ENCODE assay signal across 9 mouse cellular contexts in genomic region chr17:47627791-47628190, GRCm38 (mm10). TPM values are rescaled to one million over a fixed set of nuclear protein-coding genes. Genes with fewer than 3 reads are reported as not detected.
DNase-seq lines count a peak whose midpoint lies in the region; ATAC-seq lines count a peak whose summit lies in the region.
"Had no signal": no experiment of that assay in that cellular context is flagged by ENCODE, and none has a peak within 500 bp of the region (broad histone marks: within the 10 kb centered on the region; RNA-seq: fewer than 3 reads in every experiment).

No protein-coding gene starts in this region.

- 69% methylated on average over 2 of the region's 2 CpGs for WGBS in heart, embryonic 11.5 days (ENCODE audit: insufficient replicate concordance)
- 80% methylated on average over 2 of the region's 2 CpGs for WGBS in heart, embryonic 12.5 days
- WGBS in midbrain, embryonic 10.5 days, result 79% methylated on average over 2 of the region's 2 CpGs
- 83% methylated on average over 2 of the region's 2 CpGs for WGBS in midbrain, embryonic 16.5 days
- WGBS in intestine, embryonic 14.5 days, result 81% methylated on average over 2 of the region's 2 CpGs
- WGBS in stomach, embryonic 14.5 days, result 87% methylated on average over 2 of the region's 2 CpGs

- no peak for ATAC-seq in heart, embryonic 11.5 days (replicated peaks; ENCODE audit: insufficient number of reproducible peaks, low FRiP score, low TSS enrichment)
- ATAC-seq in heart, embryonic 12.5 days (ENCODE audit: insufficient number of reproducible peaks, low FRiP score), result no peak
- no peak for ATAC-seq in midbrain, embryonic 16.5 days
- ATAC-seq in intestine, embryonic 14.5 days (replicated peaks; ENCODE audit: low FRiP score, low TSS enrichment, low read depth), result no peak
- no peak for ATAC-seq in stomach, embryonic 14.5 days (ENCODE audit: insufficient number of reproducible peaks, insufficient read depth, low FRiP score, low read depth)
- ATAC-seq: CD4-positive, CD25-positive, alpha-beta regulatory T cell, adult 4 months had no signal

- H3K36me3 ChIP-seq in heart, embryonic 11.5 days (ENCODE audit: control insufficient read depth, insufficient read depth, low read length), result peaks cover 21% of the 10 kb centered on the region
- peaks cover 39% of the 10 kb centered on the region for H3K36me3 ChIP-seq in heart, embryonic 12.5 days
- peaks cover 40% of the 10 kb centered on the region for H3K36me3 ChIP-seq in midbrain, embryonic 10.5 days
- H3K36me3 ChIP-seq in midbrain, embryonic 16.5 days (ENCODE audit: control insufficient read depth, insufficient read depth, low read length), result peaks cover 15% of the 10 kb centered on the region
- H3K36me3 ChIP-seq in intestine, embryonic 14.5 days (ENCODE audit: control insufficient read depth, insufficient read depth, low read length), result peaks cover 37% of the 10 kb centered on the region
- H3K36me3 ChIP-seq in stomach, embryonic 14.5 days (ENCODE audit: control insufficient read depth, insufficient read depth, low read length), result peaks cover 24% of the 10 kb centered on the region

- H3K9me3 ChIP-seq in heart, embryonic 11.5 days (replicated peaks; ENCODE audit: control insufficient read depth, low read length), result no peaks in the 10 kb centered on the region
- no peaks in the 10 kb centered on the region for H3K9me3 ChIP-seq in heart, embryonic 12.5 days (replicated peaks)
- H3K9me3 ChIP-seq in midbrain, embryonic 10.5 days (replicated peaks), result peaks cover 5% of the 10 kb centered on the region; the same call in 1 of the 2 replicates
- no peaks in the 10 kb centered on the region for H3K9me3 ChIP-seq in midbrain, embryonic 16.5 days (replicated peaks; ENCODE audit: control insufficient read depth, low read length, poor library complexity, severe bottlenecking)
- H3K9me3 ChIP-seq in intestine, embryonic 14.5 days (ENCODE audit: control insufficient read depth, low read length), result no peaks in the 10 kb centered on the region
- no peaks in the 10 kb centered on the region for H3K9me3 ChIP-seq in stomach, embryonic 14.5 days (ENCODE audit: control insufficient read depth, low read depth, low read length)

- H3K27me3 ChIP-seq in heart, embryonic 11.5 days (ENCODE audit: control insufficient read depth, insufficient read depth, low read length), result no peaks in the 10 kb centered on the region
- no peaks in the 10 kb centered on the region for H3K27me3 ChIP-seq in heart, embryonic 12.5 days (replicated peaks)
- H3K27me3 ChIP-seq in midbrain, embryonic 10.5 days (ENCODE audit: low read depth, poor library complexity, severe bottlenecking), result no peaks in the 10 kb centered on the region
- no peaks in the 10 kb centered on the region for H3K27me3 ChIP-seq in midbrain, embryonic 16.5 days (ENCODE audit: control insufficient read depth, insufficient read depth, low read depth, low read length)
- H3K27me3 ChIP-seq in intestine, embryonic 14.5 days (replicated peaks; ENCODE audit: control insufficient read depth, insufficient read depth, low read length), result no peaks in the 10 kb centered on the region
- no peaks in the 10 kb centered on the region for H3K27me3 ChIP-seq in stomach, embryonic 14.5 days (ENCODE audit: control insufficient read depth, insufficient read depth, low read length)

- H3K4me1 ChIP-seq in heart, embryonic 11.5 days (ENCODE audit: control insufficient read depth, insufficient read depth, low read length), result peaks cover 12% of the 10 kb centered on the region
- peaks cover 30% of the 10 kb centered on the region for H3K4me1 ChIP-seq in heart, embryonic 12.5 days (replicated peaks)
- H3K4me1 ChIP-seq in midbrain, embryonic 10.5 days, result peaks cover 40% of the 10 kb centered on the region
- H3K4me1 ChIP-seq in midbrain, embryonic 16.5 days (ENCODE audit: control insufficient read depth, insufficient read depth, low read length), result peaks cover 30% of the 10 kb centered on the region
- H3K4me1 ChIP-seq in intestine, embryonic 14.5 days (replicated peaks; ENCODE audit: control insufficient read depth, insufficient read depth, low read length), result peaks cover 24% of the 10 kb centered on the region
- H3K4me1 ChIP-seq in stomach, embryonic 14.5 days (ENCODE audit: control insufficient read depth, insufficient read depth, low read length), result peaks cover 19% of the 10 kb centered on the region

- no peak overlapping the region; the same call in 1 of the 2 replicates for H3K9ac ChIP-seq in heart, embryonic 11.5 days (ENCODE audit: low read depth, low read length)
- no peak overlapping the region for H3K9ac ChIP-seq in heart, embryonic 12.5 days
- H3K9ac ChIP-seq in midbrain, embryonic 16.5 days (ENCODE audit: low read depth, low read length), result no peak overlapping the region
- H3K9ac ChIP-seq in intestine, embryonic 14.5 days (ENCODE audit: low read length), result no peak overlapping the region
- H3K9ac ChIP-seq in stomach, embryonic 14.5 days (replicated peaks; ENCODE audit: low read depth, low read length), result no peak overlapping the region

- no peak overlapping the region for H3K27ac ChIP-seq in heart, embryonic 11.5 days (ENCODE audit: low read depth, low read length)
- no peak overlapping the region for H3K27ac ChIP-seq in heart, embryonic 12.5 days (ENCODE audit: poor library complexity, severe bottlenecking)
- H3K27ac ChIP-seq in midbrain, embryonic 10.5 days (replicated peaks), result no peak overlapping the region
- no peak overlapping the region for H3K27ac ChIP-seq in midbrain, embryonic 16.5 days (ENCODE audit: low read length)
- H3K27ac ChIP-seq in intestine, embryonic 14.5 days (ENCODE audit: low read depth), result peak overlapping the region; percentile 93; the same call in 1 of the 2 replicates
- H3K27ac ChIP-seq in stomach, embryonic 14.5 days (ENCODE audit: low read length), result no peak overlapping the region

- DNase-seq in midbrain, embryonic 10.5 days (ENCODE audit: low spot score), result no peak
- no peak for DNase-seq in intestine, embryonic 14.5 days (ENCODE audit: low spot score)
- no peak for DNase-seq in cerebellum, postnatal 14 days
- no peak for DNase-seq in right cerebral cortex, postnatal 36 days (ENCODE audit: low spot score in 2 of 2)

- H3K4me3 ChIP-seq in heart, embryonic 11.5 days (ENCODE audit: low read depth, low read length), result peak overlapping the region; percentile 80; the same call in 1 of the 2 replicates
- H3K4me3 ChIP-seq in heart, embryonic 12.5 days, result no peak overlapping the region
- peak overlapping the region; percentile 79; the same call in 1 of the 2 replicates for H3K4me3 ChIP-seq in midbrain, embryonic 10.5 days
- H3K4me3 ChIP-seq in midbrain, embryonic 16.5 days (ENCODE audit: low read depth, low read length), result no peak overlapping the region
- no peak overlapping the region for H3K4me3 ChIP-seq in intestine, embryonic 14.5 days (ENCODE audit: low read depth, low read length)
- H3K4me3 ChIP-seq in stomach, embryonic 14.5 days (ENCODE audit: low read depth, low read length), result no peak overlapping the region; the same call in 1 of the 2 replicates

- H3K4me2 ChIP-seq in heart, embryonic 11.5 days, result peak overlapping the region; percentile 93
- H3K4me2 ChIP-seq in heart, embryonic 12.5 days, result no peak overlapping the region; the same call in 1 of the 2 replicates
- H3K4me2 ChIP-seq in midbrain, embryonic 16.5 days (ENCODE audit: low read length), result no peak overlapping the region
- H3K4me2 ChIP-seq in intestine, embryonic 14.5 days (ENCODE audit: low read length), result 0 out of 2 replicates have a peak overlapping the region, but pooled peaks have one; percentile 84
- peak overlapping the region; percentile 98 for H3K4me2 ChIP-seq in stomach, embryonic 14.5 days (replicated peaks; ENCODE audit: low read depth, low read length)

RNA-seq across cellular contexts. Expression of gene Usp49, which starts 2.7 kb away (rescaled TPM):
- polyA plus RNA-seq in heart, embryonic 11.5 days (2014; fragmentation: Nextera tagmentation; extraction: Ambion mirVana), result 2.7 and 3.7 TPM in 2 replicates
- 3.5 and 4.8 TPM in 2 replicates for polyA plus RNA-seq in heart, embryonic 12.5 days (2016; fragmentation: Nextera tagmentation; extraction: Ambion mirVana)
- 4.9 and 7.3 TPM in 2 replicates for polyA plus RNA-seq in midbrain, embryonic 10.5 days (2016; fragmentation: Nextera tagmentation; extraction: Ambion mirVana)
- 5.3 and 7.3 TPM in 2 replicates for polyA plus RNA-seq in midbrain, embryonic 16.5 days (2015; fragmentation: Nextera tagmentation; extraction: Ambion mirVana)
- 5.3 and 6.5 TPM in 2 replicates for polyA plus RNA-seq in intestine, embryonic 14.5 days (2014; fragmentation: Nextera tagmentation; extraction: Ambion mirVana)
- polyA plus RNA-seq in stomach, embryonic 14.5 days (2014; fragmentation: Nextera tagmentation; extraction: Ambion mirVana), result 4.9 and 6.3 TPM in 2 replicates

RNA-seq across cellular contexts. Expression of gene Gm20517, which starts 16.4 kb away (rescaled TPM):
- polyA plus RNA-seq in heart, embryonic 11.5 days (2014; fragmentation: Nextera tagmentation; extraction: Ambion mirVana), result 1.6 and 1.8 TPM in 2 replicates
- polyA plus RNA-seq in heart, embryonic 12.5 days (2016; fragmentation: Nextera tagmentation; extraction: Ambion mirVana), result 1.3 and 2.7 TPM in 2 replicates
- 1.4 and 2.2 TPM in 2 replicates for polyA plus RNA-seq in midbrain, embryonic 10.5 days (2016; fragmentation: Nextera tagmentation; extraction: Ambion mirVana)
- 1.3 and 2.0 TPM in 2 replicates for polyA plus RNA-seq in midbrain, embryonic 16.5 days (2015; fragmentation: Nextera tagmentation; extraction: Ambion mirVana)
- polyA plus RNA-seq in intestine, embryonic 14.5 days (2014; fragmentation: Nextera tagmentation; extraction: Ambion mirVana), result 1.6 and 1.8 TPM in 2 replicates
- polyA plus RNA-seq in stomach, embryonic 14.5 days (2014; fragmentation: Nextera tagmentation; extraction: Ambion mirVana), result 1.5 and 2.8 TPM in 2 replicates

RNA-seq across cellular contexts. Expression of gene Med20, which starts 16.4 kb away (rescaled TPM):
- 30.3 and 36.4 TPM in 2 replicates for polyA plus RNA-seq in heart, embryonic 11.5 days (2014; fragmentation: Nextera tagmentation; extraction: Ambion mirVana)
- 27.8 and 30.0 TPM in 2 replicates for polyA plus RNA-seq in heart, embryonic 12.5 days (2016; fragmentation: Nextera tagmentation; extraction: Ambion mirVana)
- 43.2 and 45.9 TPM in 2 replicates for polyA plus RNA-seq in midbrain, embryonic 10.5 days (2016; fragmentation: Nextera tagmentation; extraction: Ambion mirVana)
- polyA plus RNA-seq in midbrain, embryonic 16.5 days (2015; fragmentation: Nextera tagmentation; extraction: Ambion mirVana), result 47.0 and 47.7 TPM in 2 replicates
- 45.2 and 48.2 TPM in 2 replicates for polyA plus RNA-seq in intestine, embryonic 14.5 days (2014; fragmentation: Nextera tagmentation; extraction: Ambion mirVana)
- polyA plus RNA-seq in stomach, embryonic 14.5 days (2014; fragmentation: Nextera tagmentation; extraction: Ambion mirVana), result 47.1 and 49.4 TPM in 2 replicates

RNA-seq across cellular contexts. Expression of gene Bysl, which starts 16.5 kb away (rescaled TPM):
- polyA plus RNA-seq in heart, embryonic 11.5 days (2014; fragmentation: Nextera tagmentation; extraction: Ambion mirVana), result 26.8 TPM in 2 replicates
- 24.7 and 27.8 TPM in 2 replicates for polyA plus RNA-seq in heart, embryonic 12.5 days (2016; fragmentation: Nextera tagmentation; extraction: Ambion mirVana)
- polyA plus RNA-seq in midbrain, embryonic 10.5 days (2016; fragmentation: Nextera tagmentation; extraction: Ambion mirVana), result 41.2 and 41.9 TPM in 2 replicates
- polyA plus RNA-seq in midbrain, embryonic 16.5 days (2015; fragmentation: Nextera tagmentation; extraction: Ambion mirVana), result 38.6 and 40.7 TPM in 2 replicates
- 25.7 and 27.4 TPM in 2 replicates for polyA plus RNA-seq in intestine, embryonic 14.5 days (2014; fragmentation: Nextera tagmentation; extraction: Ambion mirVana)
- 22.1 and 22.3 TPM in 2 replicates for polyA plus RNA-seq in stomach, embryonic 14.5 days (2014; fragmentation: Nextera tagmentation; extraction: Ambion mirVana)

Comparison
In these comparisons a context has a peak if more than half of its experiments do, and no peak if none do; other contexts are left out.
1. H3K4me2 ChIP-seq: peak in heart, embryonic 11.5 days (single experiment), intestine, embryonic 14.5 days (single experiment) and stomach, embryonic 14.5 days (single experiment); none in heart, embryonic 12.5 days (single experiment) and midbrain, embryonic 16.5 days (single experiment).
2. H3K4me3 ChIP-seq: peak in heart, embryonic 11.5 days (single experiment) and midbrain, embryonic 10.5 days (single experiment); none in heart, embryonic 12.5 days (single experiment), midbrain, embryonic 16.5 days (single experiment), intestine, embryonic 14.5 days (single experiment) and stomach, embryonic 14.5 days (single experiment).